Mouse (Mus musculus): ENCODE measurements at regions not wholly inside any gene's neighbourhood (a gene's known extent, or its start where the extent isn't known, plus 50 kb on each side); places are given as distances from the start of the nearest gene placed in this dataset.

DNA sequence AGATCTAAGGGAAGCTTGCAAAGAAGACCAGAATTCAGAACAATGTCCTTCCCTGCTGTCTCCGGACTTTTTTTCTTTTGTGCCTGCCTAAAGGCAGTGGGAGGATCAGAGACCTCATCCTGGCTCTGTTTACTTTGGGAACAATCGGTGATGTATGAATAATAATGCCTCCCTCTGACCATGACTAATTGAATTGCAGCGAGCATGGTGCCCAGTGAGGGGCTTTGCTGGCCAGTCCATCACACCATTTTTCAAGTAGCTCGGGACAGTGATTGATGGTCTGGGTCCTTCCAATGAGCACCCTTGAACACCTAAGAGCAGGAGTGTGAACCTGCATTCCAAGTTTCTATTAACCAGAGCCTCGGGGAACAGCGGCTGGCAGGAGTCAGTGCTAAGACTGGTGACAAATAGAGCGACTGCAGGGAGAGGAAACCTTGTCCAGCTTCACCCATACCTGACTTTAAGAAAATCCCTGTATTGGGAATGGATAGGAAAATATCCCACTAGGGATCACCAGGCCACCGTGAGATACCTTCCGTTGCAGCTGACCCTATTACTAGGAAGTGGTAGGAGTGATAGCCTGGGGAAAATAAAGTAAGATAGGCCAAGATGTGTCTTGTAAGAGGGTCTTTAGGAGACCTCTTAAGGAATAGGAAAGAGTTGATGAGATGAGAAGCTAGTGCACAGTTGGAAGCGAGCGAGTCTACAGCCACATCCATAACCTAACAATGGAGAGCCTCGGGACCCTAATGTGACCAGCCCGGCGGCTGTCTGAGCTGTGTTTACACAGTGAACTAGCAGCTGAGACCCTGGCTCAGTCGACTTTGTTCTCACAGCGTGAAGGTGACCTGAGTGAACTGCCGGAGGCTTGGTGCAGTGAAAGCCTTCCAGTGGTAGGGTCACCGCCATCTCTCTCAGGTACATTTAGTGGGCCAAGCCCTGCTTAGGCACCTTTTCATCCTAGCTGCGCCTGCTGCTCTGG, 140.7 kb downstream of the Foxa2 start:
- Histone ChIP-seq H3K4me3 (no peak overlapping the region), H3K27ac (replicated peaks) (no peak overlapping the region), H3K4me2 (replicated peaks) (no peak overlapping the region), H3K9ac (replicated peaks) (no peak overlapping the region), H3K9me3 (no peaks in the 10 kb centered on the region), H3K36me3 (no peaks in the 10 kb centered on the region), H3K27me3 (no peaks in the 10 kb centered on the region), H3K4me1 (peaks cover 3% of the 10 kb centered on the region; the same call in 1 of the 2 replicates)
- WGBS, result 16% methylated on average over 19 of the region's 19 CpGs
- ATAC-seq (replicated peaks), result no peak

DNA sequence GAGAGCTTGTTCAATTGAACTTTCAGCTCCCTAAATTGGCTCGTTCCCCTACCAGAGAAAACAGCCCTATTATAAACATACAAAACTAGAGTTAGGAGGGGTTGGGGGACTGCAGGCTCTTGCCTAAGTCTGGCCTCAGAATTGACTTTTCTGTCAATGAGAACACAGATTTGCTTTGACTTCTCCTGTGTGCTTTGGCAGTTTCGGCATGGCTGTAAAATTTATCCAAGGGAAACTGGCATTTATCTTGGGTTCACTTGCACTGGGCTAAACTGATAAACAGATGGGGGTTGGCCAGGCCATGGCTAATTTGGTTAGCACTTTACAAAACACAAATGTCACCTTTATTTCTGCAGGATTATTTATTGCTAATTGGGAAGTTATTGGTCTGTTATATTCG, 141.7 kb downstream of the Foxa2 start:
- WGBS, result 22% methylated on average over 3 of the region's 3 CpGs

DNA sequence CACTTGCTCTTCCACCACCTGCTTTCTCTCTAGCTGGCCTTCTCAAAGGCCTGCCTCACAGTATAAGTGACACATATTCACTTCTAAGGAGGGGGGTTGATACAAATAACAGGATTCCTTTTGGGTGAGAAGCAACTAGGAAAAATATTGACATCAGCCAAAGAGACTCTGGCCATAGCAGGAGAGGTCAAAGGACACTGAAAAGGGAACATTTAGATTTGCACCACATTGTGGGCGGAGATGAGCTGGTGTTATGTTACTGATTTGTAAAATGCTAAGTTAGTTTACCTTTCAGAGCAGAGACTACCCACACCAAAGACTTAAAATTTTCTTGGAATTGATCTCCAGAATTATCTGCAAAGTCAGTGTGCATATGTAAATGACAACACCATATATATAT, 147.5 kb downstream of the Foxa2 start:
- ATAC-seq (replicated peaks), result no peak

More for the DNA sequence above, 141.7 kb downstream of the Foxa2 start:
- no peaks in the 10 kb centered on the region for H3K9me3 ChIP-seq
- no peaks in the 10 kb centered on the region for H3K36me3 ChIP-seq
- ATAC-seq (replicated peaks), result no peak
- no peaks in the 10 kb centered on the region for H3K27me3 ChIP-seq
- H3K4me3 ChIP-seq, result no peak overlapping the region
- no peak overlapping the region for H3K4me2 ChIP-seq (replicated peaks)
- peaks cover 3% of the 10 kb centered on the region; the same call in 1 of the 2 replicates for H3K4me1 ChIP-seq
- no peak overlapping the region for H3K27ac ChIP-seq (replicated peaks)
- H3K9ac ChIP-seq (replicated peaks), result no peak overlapping the region

DNA sequence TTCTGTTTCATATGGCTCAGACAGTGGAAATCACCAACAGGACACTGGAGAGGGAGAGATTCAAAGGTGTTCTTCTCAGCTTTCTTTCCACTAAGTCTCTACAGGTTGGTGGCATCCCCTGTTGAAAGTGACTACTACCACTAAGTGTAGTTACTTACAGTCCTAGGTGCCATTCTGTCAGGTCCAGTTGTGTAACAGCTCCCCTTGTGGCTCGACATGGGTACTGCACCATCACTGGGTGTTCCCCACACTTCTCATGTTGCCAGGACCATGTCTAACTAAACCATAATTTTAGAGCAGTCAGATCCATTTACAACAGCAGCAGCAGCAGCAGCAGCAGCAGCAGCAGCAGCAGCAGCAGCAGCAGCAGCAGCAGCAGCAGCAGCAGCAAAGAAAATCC, 151.1 kb downstream of the Foxa2 start:
- no peak overlapping the region for H3K9ac ChIP-seq (replicated peaks)
- H3K27me3 ChIP-seq, result no peaks in the 10 kb centered on the region
- H3K4me3 ChIP-seq, result no peak overlapping the region
- H3K4me2 ChIP-seq (replicated peaks), result no peak overlapping the region
- H3K27ac ChIP-seq (replicated peaks), result no peak overlapping the region
- WGBS, result 0% methylated on average over 1 of the region's 1 CpGs
- no peaks in the 10 kb centered on the region for H3K36me3 ChIP-seq
- no peaks in the 10 kb centered on the region for H3K4me1 ChIP-seq
- peak; percentile 61; the same call in 1 of the 2 replicates for ATAC-seq (replicated peaks)
- H3K9me3 ChIP-seq, result no peaks in the 10 kb centered on the region

More for the DNA sequence above, 147.5 kb downstream of the Foxa2 start:
- Histone ChIP-seq H3K4me3 (no peak overlapping the region), H3K9me3 (no peaks in the 10 kb centered on the region), H3K4me2 (replicated peaks) (no peak overlapping the region), H3K4me1 (no peaks in the 10 kb centered on the region), H3K27me3 (no peaks in the 10 kb centered on the region), H3K36me3 (no peaks in the 10 kb centered on the region), H3K27ac (replicated peaks) (no peak overlapping the region), H3K9ac (replicated peaks) (no peak overlapping the region)
- WGBS, result 85% methylated on average over 1 of the region's 1 CpGs

DNA sequence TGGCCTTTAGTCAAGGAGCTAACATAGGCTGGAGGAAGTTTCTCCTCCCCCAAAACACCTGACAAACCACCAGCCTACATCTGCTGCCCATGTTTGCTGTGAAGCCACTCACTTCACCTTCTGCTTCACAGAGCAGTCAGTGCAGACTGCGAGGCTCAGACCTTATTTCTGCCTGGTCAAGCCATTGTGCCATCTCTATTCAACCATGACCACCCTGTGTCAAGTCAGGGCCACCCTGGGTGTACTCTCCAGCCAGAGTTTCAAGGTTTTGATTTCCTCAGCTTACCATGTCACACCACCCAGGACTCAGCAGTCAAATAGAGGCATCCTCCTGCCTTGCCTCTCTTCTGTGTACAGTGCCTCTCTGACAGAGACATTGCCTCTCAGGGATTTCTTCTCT, 152.6 kb downstream of the Foxa2 start:
- ATAC-seq (replicated peaks), result no peak
- Histone ChIP-seq H3K27ac (replicated peaks) (no peak overlapping the region), H3K9ac (replicated peaks) (no peak overlapping the region), H3K36me3 (no peaks in the 10 kb centered on the region), H3K4me3 (no peak overlapping the region), H3K4me1 (no peaks in the 10 kb centered on the region), H3K27me3 (no peaks in the 10 kb centered on the region), H3K4me2 (replicated peaks) (no peak overlapping the region), H3K9me3 (no peaks in the 10 kb centered on the region)
- 17% methylated on average over 1 of the region's 1 CpGs for WGBS

DNA sequence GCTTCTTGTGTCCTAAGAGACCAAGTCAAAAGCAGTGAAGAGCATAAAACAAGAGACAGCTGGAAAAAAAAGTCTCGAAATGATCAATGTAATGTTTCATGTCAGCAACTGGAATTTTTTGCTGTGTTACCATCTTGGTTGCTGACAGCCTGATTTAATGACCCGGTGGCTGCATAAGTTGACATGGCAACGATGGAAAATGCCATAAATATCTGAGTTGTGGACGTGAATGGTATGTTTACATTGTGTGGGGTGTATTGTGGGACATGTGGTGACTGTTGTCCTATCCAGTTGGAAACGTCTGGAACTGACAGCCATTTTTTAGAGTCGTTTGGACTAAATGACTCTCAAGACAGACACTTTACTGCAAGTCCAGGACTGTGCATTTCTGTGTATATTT, 160.6 kb downstream of the Foxa2 start:
- no peaks in the 10 kb centered on the region for H3K4me1 ChIP-seq
- no peak overlapping the region for H3K4me2 ChIP-seq (replicated peaks)
- no peaks in the 10 kb centered on the region for H3K9me3 ChIP-seq
- no peak for ATAC-seq (replicated peaks)
- H3K36me3 ChIP-seq, result no peaks in the 10 kb centered on the region
- WGBS, result 64% methylated on average over 6 of the region's 6 CpGs
- H3K9ac ChIP-seq (replicated peaks), result no peak overlapping the region
- no peak overlapping the region for H3K27ac ChIP-seq (replicated peaks)
- no peaks in the 10 kb centered on the region for H3K27me3 ChIP-seq
- no peak overlapping the region for H3K4me3 ChIP-seq

DNA sequence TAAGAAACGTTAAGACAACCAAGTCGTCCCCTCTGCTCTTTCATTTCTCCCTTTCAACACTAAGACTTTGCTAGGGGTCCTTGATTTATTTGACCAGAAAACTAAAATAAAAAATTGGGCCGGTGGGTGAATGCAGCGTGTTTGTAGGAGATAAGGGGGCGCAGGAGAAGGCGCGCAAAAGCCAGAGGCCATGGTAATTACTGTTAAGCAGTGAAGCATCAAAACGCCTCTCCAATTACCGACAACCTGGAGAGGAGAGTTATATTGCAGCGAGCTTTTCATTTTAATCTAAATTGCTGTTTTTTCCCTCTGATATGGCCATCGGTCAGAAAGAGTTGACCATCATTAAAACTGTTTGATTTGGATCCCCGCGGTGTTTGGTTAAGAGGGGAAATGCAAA, 168.9 kb downstream of the Foxa2 start:
- peaks cover 23% of the 10 kb centered on the region for H3K4me1 ChIP-seq
- H3K27me3 ChIP-seq, result peaks cover 3% of the 10 kb centered on the region; the same call in 1 of the 2 replicates
- peak overlapping the region; percentile 56 for H3K4me2 ChIP-seq (replicated peaks)
- H3K27ac ChIP-seq (replicated peaks), result no peak overlapping the region
- no peak for ATAC-seq (replicated peaks)
- no peaks in the 10 kb centered on the region for H3K9me3 ChIP-seq
- 9% methylated on average over 13 of the region's 13 CpGs for WGBS
- H3K36me3 ChIP-seq, result no peaks in the 10 kb centered on the region
- H3K9ac ChIP-seq (replicated peaks), result no peak overlapping the region
- no peak overlapping the region for H3K4me3 ChIP-seq

DNA sequence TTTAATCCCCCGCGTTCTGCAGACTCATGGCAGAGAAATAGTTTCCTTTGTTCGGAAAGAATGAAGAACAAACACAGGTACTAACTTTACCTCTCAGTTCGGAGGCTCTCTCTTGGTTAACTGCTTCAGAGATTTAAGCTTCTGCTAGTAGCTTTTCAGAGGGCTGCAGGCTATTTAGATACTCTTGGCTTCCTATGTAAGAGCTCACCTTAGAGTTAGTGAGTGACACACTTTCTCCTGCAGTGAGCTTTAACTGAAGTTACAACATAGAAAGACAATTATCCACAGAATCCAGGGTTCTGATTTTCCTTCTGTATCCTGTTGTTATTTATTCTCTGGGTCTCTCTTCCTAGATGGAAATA, 169.2 kb downstream of the Foxa2 start:
- Histone ChIP-seq H3K36me3 (no peaks in the 10 kb centered on the region), H3K9ac (replicated peaks) (no peak overlapping the region; the same call in 1 of the 2 replicates), H3K27me3 (peaks cover 3% of the 10 kb centered on the region; the same call in 1 of the 2 replicates), H3K4me1 (peaks cover 23% of the 10 kb centered on the region), H3K4me2 (replicated peaks) (peak overlapping the region; percentile 56), H3K4me3 (peak overlapping the region; percentile 39), H3K9me3 (no peaks in the 10 kb centered on the region), H3K27ac (replicated peaks) (no peak overlapping the region)
- WGBS, result 3% methylated on average over 4 of the region's 4 CpGs
- ATAC-seq (replicated peaks), result 0 out of 2 replicates have a peak, but pooled peaks have one; percentile 13

DNA sequence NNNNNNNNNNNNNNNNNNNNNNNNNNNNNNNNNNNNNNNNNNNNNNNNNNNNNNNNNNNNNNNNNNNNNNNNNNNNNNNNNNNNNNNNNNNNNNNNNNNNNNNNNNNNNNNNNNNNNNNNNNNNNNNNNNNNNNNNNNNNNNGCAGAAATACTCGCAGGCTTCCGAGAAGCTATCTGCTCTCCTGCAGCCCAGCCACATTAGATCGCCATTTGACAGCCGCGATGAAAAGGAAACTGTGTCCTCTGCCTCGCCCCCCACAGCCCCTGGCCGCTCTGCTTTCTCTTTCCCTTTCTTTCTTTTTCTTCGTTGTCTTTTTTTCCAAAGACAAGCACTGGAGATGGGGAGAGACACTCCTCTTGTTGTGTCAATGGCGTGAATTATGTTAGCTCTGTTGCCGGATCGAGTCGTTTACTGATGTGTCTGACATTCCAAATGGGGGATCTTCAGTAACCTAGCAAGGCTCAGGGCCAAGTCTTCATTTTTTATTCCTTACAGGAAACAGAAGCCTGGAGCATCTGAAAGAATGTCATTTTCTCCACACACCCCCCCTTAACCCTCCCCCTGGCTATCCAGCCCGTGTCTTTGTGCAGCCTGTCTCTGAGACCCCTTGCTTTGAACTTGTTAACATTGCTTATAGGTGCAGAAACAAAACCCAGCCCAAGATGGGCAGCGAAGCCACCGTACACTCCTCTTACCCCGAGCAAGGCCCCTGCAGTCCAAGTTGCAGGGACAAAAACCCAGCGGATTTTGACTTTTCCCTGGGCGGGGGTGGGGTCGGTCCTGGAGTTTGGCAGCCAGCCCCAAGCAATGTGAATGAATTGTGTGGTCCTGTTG, 169.8 kb downstream of the Foxa2 start:
- peak overlapping the region; percentile 46 for H3K9ac ChIP-seq (replicated peaks)
- H3K9me3 ChIP-seq, result no peaks in the 10 kb centered on the region
- no peak overlapping the region for H3K27ac ChIP-seq (replicated peaks)
- peak; percentile 62 for ATAC-seq (replicated peaks)
- H3K4me2 ChIP-seq (replicated peaks), result peak overlapping the region; percentile 56
- H3K4me3 ChIP-seq, result peak overlapping the region; percentile 39
- H3K4me1 ChIP-seq, result peaks cover 23% of the 10 kb centered on the region
- peaks cover 3% of the 10 kb centered on the region; the same call in 1 of the 2 replicates for H3K27me3 ChIP-seq
- no peaks in the 10 kb centered on the region for H3K36me3 ChIP-seq
- 3% methylated on average over 19 of the region's 19 CpGs for WGBS

DNA sequence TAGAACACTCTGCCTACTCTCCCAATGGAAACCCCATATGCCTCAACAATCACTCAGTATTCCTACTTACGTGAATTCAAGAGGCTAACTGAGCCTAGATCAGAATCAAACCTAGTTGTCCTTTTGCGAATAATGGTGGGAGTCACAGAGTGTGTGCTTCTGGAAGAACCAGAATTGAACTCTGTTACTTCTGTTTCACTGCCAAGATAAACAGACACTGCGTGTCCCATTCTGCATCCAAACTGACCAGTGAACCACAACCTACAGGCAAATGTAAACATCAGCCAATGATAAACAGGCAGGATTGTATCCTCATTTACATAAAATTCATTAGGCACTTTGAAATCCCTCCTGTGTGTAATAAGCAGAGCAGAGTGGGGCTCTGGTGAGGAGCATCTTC, 173.8 kb downstream of the Foxa2 start:
- H3K27me3 ChIP-seq, result peaks cover under 1% of the 10 kb centered on the region; the same call in 1 of the 2 replicates
- no peaks in the 10 kb centered on the region for H3K36me3 ChIP-seq
- H3K4me3 ChIP-seq, result no peak overlapping the region
- no peaks in the 10 kb centered on the region for H3K9me3 ChIP-seq
- no peak overlapping the region for H3K4me2 ChIP-seq (replicated peaks)
- no peak for ATAC-seq (replicated peaks)
- H3K4me1 ChIP-seq, result peaks cover 19% of the 10 kb centered on the region
- no peak overlapping the region for H3K27ac ChIP-seq (replicated peaks)
- WGBS, result 95% methylated on average over 3 of the region's 3 CpGs
- H3K9ac ChIP-seq (replicated peaks), result no peak overlapping the region

DNA sequence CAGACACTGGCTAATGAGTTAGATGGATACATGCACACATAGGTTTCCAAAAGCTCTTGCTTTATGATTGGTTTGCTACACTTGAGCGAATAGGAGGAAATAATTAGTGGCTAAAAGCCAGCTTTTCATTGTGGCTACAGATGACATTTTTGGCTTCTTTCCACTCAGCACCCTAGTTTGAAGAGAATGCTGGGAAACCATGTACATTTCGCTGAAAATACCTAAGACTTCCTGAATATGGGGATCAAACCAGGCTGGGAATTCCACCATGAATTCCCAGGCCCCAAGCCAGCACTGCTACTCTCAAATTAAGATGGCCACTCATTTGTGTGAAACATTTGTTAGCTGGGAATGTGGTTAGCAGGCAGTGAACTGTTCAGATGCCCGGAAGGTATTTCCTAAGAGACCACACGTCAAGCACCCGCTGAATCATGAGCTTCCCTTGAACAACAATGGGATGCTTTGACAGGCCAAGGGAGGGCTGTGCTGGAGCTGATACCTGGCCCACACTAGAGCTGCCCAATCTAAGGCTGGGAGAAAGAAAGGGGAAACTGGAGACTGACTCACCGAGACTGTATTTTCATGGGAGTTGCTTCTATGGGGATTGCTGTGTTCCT, 195.5 kb downstream of the Foxa2 start:
- Histone ChIP-seq H3K4me3 (no peak overlapping the region), H3K4me2 (replicated peaks) (no peak overlapping the region), H3K4me1 (no peaks in the 10 kb centered on the region), H3K27me3 (no peaks in the 10 kb centered on the region), H3K9me3 (no peaks in the 10 kb centered on the region), H3K27ac (replicated peaks) (no peak overlapping the region), H3K36me3 (no peaks in the 10 kb centered on the region), H3K9ac (replicated peaks) (no peak overlapping the region)
- no peak for ATAC-seq (replicated peaks)
- WGBS, result 75% methylated on average over 6 of the region's 6 CpGs

Data from forebrain, embryonic 15.5 days (tissue).